Mouse (Mus musculus): ENCODE data around the gene Rhot2. TPM values are rescaled to one million over a fixed set of nuclear protein-coding genes. Genes with fewer than 3 reads are reported as not detected.

The Rhot2 gene
- polyA plus RNA-seq, 1 experiment from 2014 or later, result 17.8 TPM

DNA sequence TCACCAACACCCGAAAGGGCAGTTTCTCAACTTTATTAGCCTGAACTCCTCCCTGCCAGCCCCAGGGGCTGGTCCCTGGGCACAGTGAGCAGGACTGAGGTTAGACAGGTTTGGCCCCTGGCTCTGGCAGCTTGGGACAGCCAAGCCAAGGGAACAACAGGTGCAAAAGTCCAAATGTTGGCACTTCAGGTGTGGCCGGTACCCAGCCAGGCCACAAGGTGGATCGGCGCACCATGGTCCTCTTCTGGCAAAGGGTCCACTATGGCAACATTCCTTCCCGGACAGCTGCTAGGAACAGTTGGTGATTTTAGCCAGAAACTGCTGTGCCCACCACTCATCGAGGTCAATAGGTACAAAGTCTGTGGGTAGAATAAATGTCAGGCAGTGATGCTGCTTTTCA, 19.0 kb upstream of the Rhot2 start:
- WGBS, result 93% methylated on average over 6 of the region's 6 CpGs
- peaks cover 28% of the 10 kb centered on the region for H3K4me1 ChIP-seq
- H3K27me3 ChIP-seq (replicated peaks), result no peaks in the 10 kb centered on the region
- H3K27ac ChIP-seq (replicated peaks), result no peak overlapping the region
- H3K4me2 ChIP-seq, result no peak overlapping the region
- no peak for ATAC-seq (ENCODE audit: low FRiP score)
- no peak overlapping the region for H3K4me3 ChIP-seq (replicated peaks)
- peaks cover 6% of the 10 kb centered on the region; the same call in 1 of the 2 replicates for H3K36me3 ChIP-seq
- no peak overlapping the region for H3K9ac ChIP-seq (replicated peaks)
- H3K9me3 ChIP-seq (replicated peaks), result no peaks in the 10 kb centered on the region

DNA sequence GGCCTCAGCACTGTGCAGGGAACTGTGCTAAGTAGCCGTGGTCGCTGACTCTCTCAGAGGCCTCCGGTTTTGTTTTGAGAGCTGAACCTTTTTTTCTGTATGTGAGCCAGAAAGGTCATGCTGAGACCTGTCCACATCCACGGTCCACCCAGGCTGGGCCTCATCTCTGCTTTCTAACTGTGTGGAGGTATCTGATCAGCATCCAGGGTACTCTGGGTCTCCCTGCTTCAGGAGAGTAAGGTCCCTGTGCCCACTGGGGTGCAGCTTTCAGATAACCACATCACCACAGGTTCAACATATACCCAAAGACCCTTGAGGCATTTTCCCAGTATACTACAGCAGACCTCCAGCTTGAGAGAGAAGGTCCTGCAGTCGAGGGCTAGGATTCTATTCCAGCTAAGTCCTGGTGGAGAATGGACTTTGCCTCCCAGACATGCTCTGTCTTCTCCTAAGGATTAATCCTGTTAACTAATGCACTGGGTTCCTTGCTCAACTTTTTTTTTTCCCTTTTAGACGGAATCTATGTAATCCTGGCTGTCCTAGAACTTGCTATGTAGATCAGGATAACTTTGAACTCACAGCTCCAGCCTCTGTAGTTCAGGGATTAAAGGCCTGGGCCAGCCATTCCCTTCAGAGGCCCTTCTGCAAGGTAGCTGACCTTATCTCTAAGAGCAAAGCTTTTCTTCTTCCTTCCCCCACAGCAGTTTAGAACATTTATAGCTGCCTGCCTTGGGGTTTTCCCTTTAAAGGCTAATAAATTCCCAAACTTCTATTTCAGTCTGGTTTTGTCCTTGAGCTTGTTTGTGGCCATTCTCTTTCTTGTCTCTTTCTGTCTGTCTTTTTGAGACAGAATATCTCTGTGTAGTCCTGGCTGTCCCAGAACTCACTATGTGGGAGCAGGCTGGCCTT, 17.3 kb upstream of the Rhot2 start:
- H3K27ac ChIP-seq (replicated peaks), result peak overlapping the region; percentile 90
- H3K27me3 ChIP-seq (replicated peaks), result no peaks in the 10 kb centered on the region
- no peaks in the 10 kb centered on the region for H3K9me3 ChIP-seq (replicated peaks)
- H3K4me3 ChIP-seq (replicated peaks), result peak overlapping the region; percentile 71
- H3K9ac ChIP-seq (replicated peaks), result peak overlapping the region; percentile 92
- peak; percentile 25 for ATAC-seq (ENCODE audit: low FRiP score)
- H3K4me1 ChIP-seq, result peaks cover 18% of the 10 kb centered on the region
- H3K4me2 ChIP-seq, result peak overlapping the region; percentile 91
- H3K36me3 ChIP-seq, result peaks cover 6% of the 10 kb centered on the region; the same call in 1 of the 2 replicates
- WGBS, result 14% methylated on average over 6 of the region's 6 CpGs

DNA sequence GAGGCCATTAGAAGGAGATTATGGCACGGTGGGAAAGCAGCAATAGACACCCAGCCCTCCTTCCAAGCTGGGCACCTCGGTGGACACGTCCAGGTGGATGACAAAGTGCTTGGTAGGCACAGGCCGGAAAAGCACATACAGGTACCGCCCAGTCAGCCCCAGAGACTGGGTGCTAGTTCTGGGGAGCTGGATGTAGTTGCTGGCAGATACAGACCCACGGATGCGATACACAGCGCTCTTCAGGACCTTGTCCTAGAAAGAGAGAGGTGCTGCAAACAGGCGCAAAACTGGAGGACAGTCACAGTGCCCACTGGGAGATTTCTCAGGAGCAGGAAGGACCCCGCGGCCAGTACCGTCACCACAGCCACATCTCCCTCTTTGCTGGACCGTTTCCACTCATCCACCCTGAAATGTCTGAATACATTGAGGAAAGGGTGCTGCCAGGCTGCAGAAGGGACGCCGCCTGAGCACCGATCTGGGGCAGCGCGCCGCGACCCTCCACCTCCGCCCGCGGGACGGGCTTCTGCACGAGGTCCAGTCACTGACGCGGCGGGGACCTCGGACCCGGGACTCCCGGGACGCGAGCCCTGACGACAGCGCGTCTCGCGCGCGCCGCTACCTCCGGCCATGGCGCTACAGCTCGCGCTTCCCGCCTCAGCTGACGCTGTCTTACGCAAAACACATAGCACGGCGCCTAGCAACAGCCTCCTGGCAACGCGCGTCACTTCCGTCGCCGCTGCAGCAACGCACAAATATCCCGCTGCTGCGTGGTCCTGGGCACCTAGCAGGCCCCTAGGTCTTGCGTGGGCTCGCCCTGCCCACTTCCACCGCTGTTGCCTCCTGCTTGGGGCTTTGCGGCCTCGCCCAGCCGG, 16.4 kb upstream of the Rhot2 start, which contains the start of gene Wdr90:
TSS of gene Wdr90 (minus strand) at position 670 of the 872 bp plus-strand sequence.
- H3K36me3 ChIP-seq, result peaks cover 6% of the 10 kb centered on the region; the same call in 1 of the 2 replicates
- H3K4me2 ChIP-seq, result peak within 1 kb of the TSS; percentile 91
- peak within 1 kb of the TSS; percentile 90 for H3K27ac ChIP-seq (replicated peaks)
- peaks cover 18% of the 10 kb centered on the region for H3K4me1 ChIP-seq
- H3K4me3 ChIP-seq (replicated peaks), result peak within 1 kb of the TSS; percentile 71
- WGBS, result 3% methylated on average over 65 of the region's 65 CpGs
- H3K9ac ChIP-seq (replicated peaks), result peak within 1 kb of the TSS; percentile 92
- no peaks in the 10 kb centered on the region for H3K27me3 ChIP-seq (replicated peaks)
- H3K9me3 ChIP-seq (replicated peaks), result no peaks in the 10 kb centered on the region
- peak; percentile 95 for ATAC-seq (ENCODE audit: low FRiP score)

DNA sequence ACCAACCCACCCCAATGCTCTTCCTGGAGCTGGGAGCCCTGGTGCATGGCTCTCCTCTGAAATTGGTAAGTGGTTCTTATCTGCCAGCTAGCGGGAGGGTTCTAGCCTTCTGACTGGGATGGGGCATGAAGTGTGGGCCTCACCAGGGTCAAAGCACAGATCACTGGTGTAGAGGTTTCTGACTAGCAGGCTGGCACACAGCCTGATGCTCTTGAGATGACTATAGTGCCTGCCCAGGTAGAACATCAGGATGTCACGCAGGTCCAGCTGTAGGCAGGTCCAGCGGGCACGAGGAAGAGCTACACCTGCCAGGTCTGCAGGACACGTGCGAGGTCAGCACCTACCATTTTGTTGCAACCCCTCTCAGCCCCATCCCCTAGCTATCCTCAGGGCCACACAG, 15.6 kb upstream of the Rhot2 start:
- ATAC-seq (ENCODE audit: low FRiP score), result no peak
- no peaks in the 10 kb centered on the region for H3K27me3 ChIP-seq (replicated peaks)
- 94% methylated on average over 6 of the region's 6 CpGs for WGBS
- no peak overlapping the region for H3K27ac ChIP-seq (replicated peaks)
- peaks cover 6% of the 10 kb centered on the region; the same call in 1 of the 2 replicates for H3K36me3 ChIP-seq
- H3K4me1 ChIP-seq, result peaks cover 18% of the 10 kb centered on the region
- H3K4me3 ChIP-seq (replicated peaks), result peak overlapping the region; percentile 71
- H3K4me2 ChIP-seq, result peak overlapping the region; percentile 91
- H3K9me3 ChIP-seq (replicated peaks), result no peaks in the 10 kb centered on the region
- peak overlapping the region; percentile 92 for H3K9ac ChIP-seq (replicated peaks)

DNA sequence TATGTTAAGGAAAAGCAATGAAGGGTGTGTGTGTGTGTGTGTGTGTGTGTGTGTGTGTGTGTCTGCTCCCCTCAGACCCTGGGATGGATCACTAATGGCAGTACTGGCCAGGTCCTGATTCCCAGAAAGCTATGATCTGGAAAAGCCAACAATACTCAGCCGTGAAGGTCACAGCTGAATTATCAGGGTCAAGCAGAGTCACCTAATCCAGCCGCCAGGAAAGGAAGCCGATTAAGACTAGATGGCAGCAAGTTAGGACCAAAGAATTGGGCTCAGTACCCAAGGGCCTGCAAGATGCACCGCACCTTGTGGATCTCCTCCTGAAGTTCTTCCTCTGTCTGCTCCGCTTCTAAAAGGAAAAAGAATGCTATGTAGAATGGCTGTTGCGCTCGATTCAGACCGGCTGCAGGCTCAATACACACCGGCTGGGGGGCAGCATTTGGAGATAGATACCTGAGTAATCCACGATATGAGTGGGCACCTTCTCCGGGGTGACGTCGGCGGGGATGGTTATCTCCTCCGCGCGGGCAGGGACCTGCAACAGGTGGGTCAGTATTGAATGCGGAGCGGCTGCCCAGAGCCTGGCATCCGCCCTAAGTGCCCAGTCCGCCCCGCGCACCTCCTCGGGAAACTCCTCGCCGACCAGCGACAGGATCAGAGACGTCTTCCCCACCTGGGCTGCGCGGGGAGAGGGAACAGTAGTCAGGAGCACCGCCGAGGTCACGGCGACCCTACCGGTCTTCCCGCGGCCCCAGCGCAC, 835 bp downstream of the Rhot2 start:
- Histone ChIP-seq H3K27me3 (replicated peaks) (no peaks in the 10 kb centered on the region), H3K9me3 (replicated peaks) (no peaks in the 10 kb centered on the region), H3K9ac (replicated peaks) (peak overlapping the region; percentile 86), H3K36me3 (peaks cover 42% of the 10 kb centered on the region), H3K27ac (replicated peaks) (peak overlapping the region; percentile 79), H3K4me2 (peak overlapping the region; percentile 80), H3K4me1 (peaks cover 24% of the 10 kb centered on the region), H3K4me3 (replicated peaks) (peak overlapping the region; percentile 81)
- 4% methylated on average over 38 of the region's 38 CpGs for WGBS
- ATAC-seq (ENCODE audit: low FRiP score), result peak; percentile 9; the same call in 1 of the 2 replicates

DNA sequence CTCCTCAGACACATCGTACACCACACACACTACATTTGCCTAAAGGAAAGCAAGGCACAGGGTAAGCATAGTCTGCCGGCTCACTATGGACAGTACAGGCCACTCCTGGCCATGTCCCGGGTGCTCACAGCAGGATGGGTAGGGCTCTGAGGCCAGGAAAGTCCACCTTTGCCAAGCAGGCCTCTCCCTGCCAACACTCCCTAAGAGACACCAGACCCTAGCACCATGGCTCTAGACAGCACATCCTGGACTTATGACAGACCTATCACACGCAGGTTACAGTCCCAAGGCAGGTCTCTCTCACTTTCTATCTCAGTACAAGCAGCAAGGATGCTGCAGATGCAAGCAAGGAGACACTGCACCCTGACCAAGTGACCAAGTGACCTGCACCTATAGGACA, 1.5 kb downstream of the Rhot2 start:
- Histone ChIP-seq H3K9ac (replicated peaks) (peak overlapping the region; percentile 86; the same call in 1 of the 2 replicates), H3K36me3 (peaks cover 43% of the 10 kb centered on the region), H3K4me2 (peak overlapping the region; percentile 80), H3K4me3 (replicated peaks) (peak overlapping the region; percentile 81), H3K27me3 (replicated peaks) (no peaks in the 10 kb centered on the region), H3K4me1 (peaks cover 29% of the 10 kb centered on the region), H3K9me3 (replicated peaks) (no peaks in the 10 kb centered on the region), H3K27ac (replicated peaks) (no peak overlapping the region)
- no peak for ATAC-seq (ENCODE audit: low FRiP score)
- WGBS, result 92% methylated on average over 4 of the region's 4 CpGs

DNA sequence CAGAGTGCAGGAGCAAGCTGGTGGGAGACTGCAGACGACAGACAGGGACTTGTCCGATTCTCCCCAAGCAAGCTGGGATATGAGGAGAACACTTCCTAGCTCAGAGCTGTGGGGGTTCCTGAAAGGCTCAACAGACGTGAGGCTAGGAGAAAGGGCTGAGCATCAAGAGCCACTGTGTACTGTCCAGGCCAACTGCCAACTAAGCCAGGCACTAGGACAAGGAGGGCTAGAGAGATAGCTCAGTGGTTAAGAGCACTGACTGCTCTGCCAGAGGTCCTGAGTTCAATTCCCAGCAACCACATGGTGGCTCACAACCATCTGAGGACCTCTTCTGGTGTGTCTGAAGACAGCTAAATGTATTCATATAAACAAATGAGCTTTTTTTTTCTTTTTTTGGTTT, 2.1 kb downstream of the Rhot2 start:
- Histone ChIP-seq H3K9me3 (replicated peaks) (no peaks in the 10 kb centered on the region), H3K4me3 (replicated peaks) (no peak overlapping the region), H3K9ac (replicated peaks) (no peak overlapping the region), H3K27me3 (replicated peaks) (no peaks in the 10 kb centered on the region), H3K4me2 (no peak overlapping the region), H3K36me3 (peaks cover 44% of the 10 kb centered on the region), H3K4me1 (peaks cover 35% of the 10 kb centered on the region), H3K27ac (replicated peaks) (no peak overlapping the region)
- ATAC-seq (ENCODE audit: low FRiP score), result no peak
- WGBS, result 74% methylated on average over 3 of the region's 3 CpGs

DNA sequence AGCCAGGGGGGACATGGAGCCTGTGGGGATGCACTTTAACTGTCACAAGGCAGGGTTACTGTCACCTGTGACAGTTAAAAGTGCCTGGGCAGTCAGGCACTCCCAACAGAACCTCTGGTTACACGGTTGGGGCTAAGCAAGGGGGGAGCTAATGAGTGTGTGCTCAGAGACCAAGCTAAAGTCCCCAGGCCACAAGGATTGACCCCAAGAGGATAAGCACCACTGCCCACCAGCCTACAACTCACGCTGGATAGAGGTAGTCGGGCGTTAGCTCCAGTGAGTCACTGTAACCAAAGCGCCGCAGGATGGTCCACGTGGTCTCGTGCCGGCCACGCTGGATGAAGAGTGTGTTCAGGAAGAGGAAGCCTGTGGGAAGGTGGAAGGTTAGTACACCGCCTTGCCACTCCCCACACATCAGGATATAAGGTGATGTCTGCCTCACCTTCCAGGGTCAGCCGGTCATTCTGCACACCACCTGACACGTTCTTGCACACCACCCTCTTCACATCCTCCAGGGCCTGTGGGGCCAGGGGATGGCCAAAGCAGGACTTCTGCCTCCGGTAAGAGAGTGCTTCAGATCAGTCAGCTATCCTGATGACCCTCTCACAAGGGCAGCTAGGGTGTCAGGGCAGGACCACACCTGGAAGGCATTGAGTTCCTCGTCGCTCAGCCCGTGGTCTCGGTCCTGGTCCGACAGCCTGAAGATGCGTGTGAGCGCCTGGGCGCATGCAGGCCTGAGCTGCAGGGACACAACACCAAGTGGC, 3.4 kb downstream of the Rhot2 start, which contains the start of gene Gm20683:
TSS of gene Gm20683 (minus strand) at position 647 of the 764 bp plus-strand sequence.
- Histone ChIP-seq H3K4me2 (no peak within 1 kb of the TSS), H3K36me3 (peaks cover 44% of the 10 kb centered on the region), H3K9me3 (replicated peaks) (no peaks in the 10 kb centered on the region), H3K27me3 (replicated peaks) (no peaks in the 10 kb centered on the region), H3K4me3 (replicated peaks) (no peak within 1 kb of the TSS), H3K9ac (replicated peaks) (no peak within 1 kb of the TSS), H3K4me1 (peaks cover 47% of the 10 kb centered on the region), H3K27ac (replicated peaks) (no peak within 1 kb of the TSS)
- ATAC-seq (ENCODE audit: low FRiP score), result no peak
- 96% methylated on average over 22 of the region's 22 CpGs for WGBS

DNA sequence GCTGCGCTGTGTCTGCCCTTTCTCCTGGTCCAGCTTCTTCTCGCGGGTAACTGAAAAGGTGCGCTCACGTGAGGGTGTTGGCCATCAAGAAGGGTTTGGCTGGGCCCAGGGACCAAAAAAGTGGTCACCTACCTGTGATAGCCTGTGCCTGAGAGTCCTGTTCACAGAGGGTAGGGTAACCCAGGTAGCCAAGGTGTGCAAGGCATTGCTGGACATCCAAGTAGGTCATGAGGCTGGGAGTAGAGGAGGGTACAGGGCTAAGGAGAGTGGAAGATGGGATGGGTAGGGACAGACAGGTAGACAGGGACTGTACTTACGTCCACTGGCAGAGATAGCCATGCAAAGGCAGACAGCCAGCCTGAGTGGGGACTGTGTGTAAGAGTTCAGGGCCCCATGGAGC, 4.1 kb downstream of the Rhot2 start:
- peaks cover 48% of the 10 kb centered on the region for H3K36me3 ChIP-seq
- H3K9ac ChIP-seq (replicated peaks), result no peak overlapping the region
- no peak overlapping the region for H3K4me2 ChIP-seq
- no peaks in the 10 kb centered on the region for H3K9me3 ChIP-seq (replicated peaks)
- ATAC-seq (ENCODE audit: low FRiP score), result no peak
- WGBS, result 95% methylated on average over 6 of the region's 6 CpGs
- peaks cover 55% of the 10 kb centered on the region for H3K4me1 ChIP-seq
- no peaks in the 10 kb centered on the region for H3K27me3 ChIP-seq (replicated peaks)
- no peak overlapping the region for H3K27ac ChIP-seq (replicated peaks)
- H3K4me3 ChIP-seq (replicated peaks), result no peak overlapping the region

DNA sequence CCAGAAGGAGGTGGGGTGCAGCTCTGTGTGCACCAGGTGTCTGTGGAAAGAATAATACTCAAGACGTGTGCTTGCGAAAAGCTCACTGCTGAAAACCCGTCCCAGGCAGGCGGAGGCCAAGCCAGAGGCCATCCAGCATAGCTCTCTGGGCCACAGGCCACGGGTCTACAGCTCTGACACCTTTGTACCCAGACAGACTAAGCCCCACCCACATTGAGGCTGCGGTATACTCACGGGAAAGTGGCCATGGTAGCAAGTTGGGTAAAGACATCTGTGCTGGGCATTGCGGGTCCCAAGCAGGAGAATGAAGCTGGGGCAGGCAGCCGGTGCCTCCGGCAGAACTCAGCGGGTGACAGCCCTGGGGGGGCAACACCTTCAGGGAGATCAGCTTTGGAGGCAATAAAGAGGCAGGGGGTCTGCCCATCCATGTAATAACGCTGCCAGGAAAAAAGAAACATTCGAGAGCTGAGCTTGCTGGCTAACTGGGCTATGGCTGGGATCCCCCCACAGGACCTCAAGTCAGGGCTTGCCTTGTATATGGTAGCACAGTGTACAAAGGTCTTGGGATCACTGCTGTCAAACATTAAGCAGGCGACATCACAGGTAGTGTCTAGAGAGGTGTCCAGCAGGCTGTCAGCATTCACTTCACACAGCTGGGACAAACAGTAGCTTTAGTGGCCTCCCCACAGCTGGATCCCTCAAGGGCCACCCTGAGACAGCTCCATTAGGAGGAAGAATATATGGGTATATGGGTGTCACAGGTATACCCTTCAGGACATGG, 5.0 kb downstream of the Rhot2 start:
- WGBS, result 82% methylated on average over 14 of the region's 14 CpGs

More for the DNA sequence above, 5.0 kb downstream of the Rhot2 start:
- no peak for ATAC-seq (ENCODE audit: low FRiP score)
- Histone ChIP-seq H3K4me3 (replicated peaks) (no peak overlapping the region), H3K9me3 (replicated peaks) (no peaks in the 10 kb centered on the region), H3K27me3 (replicated peaks) (no peaks in the 10 kb centered on the region), H3K27ac (replicated peaks) (no peak overlapping the region), H3K4me2 (no peak overlapping the region), H3K4me1 (peaks cover 58% of the 10 kb centered on the region), H3K36me3 (peaks cover 53% of the 10 kb centered on the region), H3K9ac (replicated peaks) (no peak overlapping the region)
